Mouse (Mus musculus): Measurements from ENCODE around the gene Ess2.

The Ess2 gene

DNA sequence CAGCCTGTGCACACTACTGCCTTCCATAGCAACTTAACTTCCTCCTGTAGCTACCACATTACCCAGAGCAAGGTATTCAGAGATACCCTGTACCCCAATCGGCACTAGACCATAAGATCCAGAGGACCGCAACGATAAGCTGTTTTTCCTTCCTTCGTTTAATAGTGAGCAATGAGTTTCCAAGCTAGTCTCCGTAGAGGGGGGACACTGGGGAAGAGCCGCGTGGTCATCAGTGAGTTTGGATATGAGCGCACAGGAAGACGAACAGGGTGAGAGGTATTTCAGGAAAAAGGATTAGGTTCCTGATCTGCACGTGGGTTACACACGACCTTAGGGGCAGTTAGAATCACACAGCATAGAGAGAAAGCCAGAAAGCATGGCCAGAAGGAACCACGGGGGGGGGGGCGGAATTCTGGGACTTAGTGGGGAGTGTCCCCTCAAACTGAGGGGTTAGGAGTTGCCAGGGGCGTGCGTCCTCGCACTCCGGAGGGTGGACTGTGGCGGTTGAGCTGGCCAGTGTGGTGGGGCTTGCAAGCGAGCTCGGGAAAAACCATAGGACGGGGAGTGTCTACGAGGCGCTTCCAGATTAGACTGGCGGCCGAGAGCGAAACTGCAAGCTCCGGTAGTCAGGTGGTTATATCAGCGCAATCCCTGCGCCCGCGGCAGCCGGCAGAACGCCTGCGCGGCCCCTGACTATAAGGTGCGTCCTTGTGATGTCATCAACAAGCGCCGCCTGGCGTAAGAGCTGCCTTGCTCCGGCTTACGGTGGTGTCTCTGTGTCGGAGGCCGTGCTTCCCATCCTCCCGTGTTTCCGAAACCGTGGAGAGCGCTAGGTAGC lies 10.4 kb upstream of the Ess2 start:
- in situ Hi-C loops (cut with MboI, MseI), result no loop called here

DNA sequence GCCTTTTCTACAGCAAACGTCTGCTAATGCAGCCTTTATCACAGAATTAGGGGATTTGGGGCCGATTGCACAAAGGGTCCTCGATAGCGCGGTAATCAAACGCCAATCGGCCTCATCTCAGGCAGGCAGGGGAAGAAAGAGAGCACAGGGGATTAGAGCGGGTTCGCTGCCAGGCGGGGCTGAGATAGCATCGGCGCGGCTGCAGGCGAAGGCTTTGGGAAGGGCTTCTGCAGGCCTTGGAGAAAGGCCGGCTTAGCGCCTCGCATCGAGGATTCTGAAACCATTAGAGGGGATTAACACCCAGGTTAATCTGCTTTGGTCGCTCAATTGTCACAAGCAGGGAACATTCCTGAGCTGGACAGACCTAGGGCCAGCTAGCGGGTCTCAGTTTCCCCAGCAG lies 9.4 kb upstream of the Ess2 start:
- in situ Hi-C loops (cut with MboI, MseI), result no loop called here

DNA sequence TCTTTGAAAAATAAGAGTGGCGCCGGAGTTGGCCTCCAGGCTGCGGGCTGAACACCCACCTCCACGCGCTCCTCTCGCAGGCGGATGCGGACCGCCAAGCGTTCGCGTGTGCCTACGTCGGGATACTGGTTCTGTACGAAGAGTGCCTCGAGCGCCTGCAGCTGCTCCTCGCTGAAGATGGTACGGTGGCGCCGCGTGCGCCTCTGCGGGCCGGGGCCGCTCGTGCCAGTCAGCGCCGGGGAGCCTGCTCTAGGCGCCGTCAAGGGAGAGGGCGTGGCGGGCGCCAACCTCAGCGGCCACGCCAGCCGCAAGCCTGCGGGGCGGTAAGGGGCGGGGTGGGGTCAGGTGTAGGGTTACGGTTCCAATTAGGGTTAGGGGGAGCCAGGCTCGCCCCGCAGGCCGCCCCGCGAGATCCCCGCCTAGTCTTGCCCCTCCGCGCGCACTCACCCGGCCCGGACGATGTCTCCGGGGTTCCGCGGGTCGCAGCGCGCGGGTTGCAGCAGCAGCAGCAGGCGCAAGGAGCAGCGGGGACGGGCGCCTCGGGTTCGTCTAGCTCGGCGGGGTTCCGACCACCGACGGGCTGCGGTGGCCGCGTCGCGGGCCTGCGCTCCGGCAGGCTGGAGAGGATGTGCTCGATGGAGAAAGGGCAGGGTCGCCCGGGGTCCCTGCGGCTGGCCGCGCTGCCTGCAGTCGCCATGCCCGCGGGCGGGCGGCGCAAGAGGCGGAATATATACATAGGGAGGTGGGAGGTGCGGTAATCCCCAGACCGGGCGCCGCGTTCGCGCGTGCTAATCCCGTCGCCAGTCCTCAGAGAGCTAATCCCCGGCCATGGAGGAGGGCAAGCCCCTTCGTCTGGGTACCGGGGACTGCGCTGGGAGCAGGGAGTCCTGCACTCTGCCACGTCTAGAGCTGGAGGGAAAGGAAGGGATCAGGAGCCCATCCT lies 3.4 kb upstream of the Ess2 start, which contains the start of gene Gsc2:
Gene Gsc2 (minus strand): TSS at position 753 of the 943 bp plus-strand sequence.
- in situ Hi-C loops (cut with MboI, MseI), result loop anchor here in 1 of 2 experiments (5.0 kb wide), 1 partner anchor 707 kb away; the partner anchor contains the start of gene Rimbp3

DNA sequence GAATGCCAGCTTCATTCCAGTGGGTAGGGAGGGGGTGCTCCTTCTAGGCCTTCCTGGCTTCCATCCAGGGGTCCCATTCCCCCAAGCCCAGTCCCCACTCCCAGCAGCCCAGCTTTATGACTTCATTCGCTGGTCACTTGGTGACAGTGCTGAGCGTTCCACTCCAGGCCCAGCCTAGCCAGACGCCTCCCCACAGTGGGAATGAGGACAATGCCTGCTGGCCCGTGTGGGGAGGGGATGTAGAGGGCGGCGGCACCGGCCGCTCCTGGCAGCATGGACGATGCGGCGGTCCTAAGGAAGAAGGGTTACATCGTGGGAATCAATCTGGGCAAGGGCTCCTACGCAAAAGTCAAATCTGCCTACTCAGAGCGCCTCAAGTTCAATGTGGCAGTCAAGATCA lies 12.7 kb downstream of the Ess2 start, which contains the start of the genes Dgcr2 and Tssk2:
Gene Dgcr2 (minus strand): TSS at position 101 of the 400 bp plus-strand sequence.
Gene Tssk2 (plus strand): TSS at position 176 of the 400 bp plus-strand sequence.
- in situ Hi-C loops (cut with MboI, MseI), result no loop called here

DNA sequence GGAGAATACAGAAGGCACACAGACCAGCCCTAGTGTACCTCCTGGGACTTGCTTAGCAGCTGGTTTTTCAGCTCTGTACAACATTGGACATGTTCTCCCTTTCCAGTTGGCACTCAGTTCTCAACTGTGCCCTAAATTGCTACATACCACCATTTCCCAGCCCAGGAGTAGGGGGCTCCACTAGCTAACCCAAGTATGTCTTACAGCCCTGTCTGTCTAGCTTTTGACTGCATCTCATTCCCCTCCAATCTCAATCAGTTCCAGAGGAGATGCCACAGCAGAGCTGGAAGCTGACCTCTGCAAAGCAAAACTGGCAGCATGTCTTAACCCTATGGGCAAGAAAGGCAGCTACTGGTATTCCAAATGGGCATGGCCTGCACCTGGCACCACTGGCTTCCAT lies 15.1 kb downstream of the Ess2 start:
- in situ Hi-C loops (cut with MboI, MseI), result no loop called here

DNA sequence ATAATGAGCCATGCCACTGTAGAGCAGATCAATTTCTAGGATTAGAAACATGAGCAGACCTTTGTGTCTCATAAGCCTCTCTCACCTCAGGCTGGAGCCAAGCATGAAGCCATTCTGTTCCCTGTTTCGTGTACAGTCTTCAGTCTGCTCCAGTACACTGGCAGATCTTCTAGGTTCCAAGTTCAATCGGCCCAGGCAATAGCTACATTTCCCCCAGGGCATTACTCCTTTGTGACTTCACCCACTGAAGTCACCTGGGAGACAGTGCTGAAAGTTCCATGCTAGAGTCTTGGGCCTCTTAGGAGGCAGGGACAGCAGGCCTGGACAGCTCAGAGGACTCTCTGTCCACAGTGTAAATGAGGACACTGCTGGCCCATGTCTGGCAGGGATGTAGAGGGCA lies 17.2 kb downstream of the Ess2 start, which contains the start of gene Tssk1:
Gene Tssk1 (plus strand): TSS at position 301 of the 400 bp plus-strand sequence.
- in situ Hi-C loops (cut with MboI, MseI), result no loop called here

DNA sequence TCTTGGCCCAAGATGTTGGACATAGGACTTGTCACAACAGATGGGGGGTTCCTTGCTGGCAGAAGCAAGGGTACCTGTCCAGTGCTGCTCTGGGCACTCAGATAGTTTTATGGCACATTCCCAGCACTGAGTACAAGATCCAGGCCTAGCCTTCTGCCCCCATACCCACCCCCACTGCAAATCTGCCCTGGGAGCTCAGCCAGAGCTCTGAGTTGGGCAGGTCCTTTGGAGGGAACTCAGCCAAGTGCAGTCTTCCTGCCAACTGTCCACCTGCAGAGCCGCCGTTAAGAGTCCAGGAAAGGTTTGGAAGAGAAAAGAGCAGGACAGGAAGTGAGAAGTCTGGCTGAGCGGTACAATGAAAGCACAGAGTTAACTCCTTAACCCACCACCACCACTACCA lies 18.5 kb downstream of the Ess2 start:
- in situ Hi-C loops (cut with MboI, MseI), result no loop called here

DNA sequence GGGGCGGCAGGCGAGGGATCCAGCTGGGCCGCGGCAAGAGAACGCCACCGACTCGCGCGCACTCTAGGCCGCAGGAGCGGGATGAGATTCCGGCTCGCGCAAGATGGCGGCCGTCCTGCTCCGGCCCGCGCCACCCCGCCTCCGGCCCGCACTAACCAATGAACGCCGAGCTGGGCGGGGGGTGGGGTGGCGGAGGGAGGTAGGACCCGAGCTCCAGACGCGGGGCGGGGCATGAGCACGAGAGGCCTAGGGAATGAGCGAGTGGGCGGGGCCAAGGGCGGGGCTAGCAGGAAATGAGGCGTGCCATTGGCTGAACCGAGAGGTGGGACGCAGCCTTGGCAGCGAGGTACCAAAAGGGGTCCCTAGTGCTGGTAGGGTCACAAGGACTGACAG lies 19.6 kb downstream of the Ess2 start, which contains the start of gene Gm20518:
Gene Gm20518 (minus strand): TSS at position 105 of the 393 bp plus-strand sequence.
- in situ Hi-C loops (cut with MboI, MseI), result no loop called here

DNA sequence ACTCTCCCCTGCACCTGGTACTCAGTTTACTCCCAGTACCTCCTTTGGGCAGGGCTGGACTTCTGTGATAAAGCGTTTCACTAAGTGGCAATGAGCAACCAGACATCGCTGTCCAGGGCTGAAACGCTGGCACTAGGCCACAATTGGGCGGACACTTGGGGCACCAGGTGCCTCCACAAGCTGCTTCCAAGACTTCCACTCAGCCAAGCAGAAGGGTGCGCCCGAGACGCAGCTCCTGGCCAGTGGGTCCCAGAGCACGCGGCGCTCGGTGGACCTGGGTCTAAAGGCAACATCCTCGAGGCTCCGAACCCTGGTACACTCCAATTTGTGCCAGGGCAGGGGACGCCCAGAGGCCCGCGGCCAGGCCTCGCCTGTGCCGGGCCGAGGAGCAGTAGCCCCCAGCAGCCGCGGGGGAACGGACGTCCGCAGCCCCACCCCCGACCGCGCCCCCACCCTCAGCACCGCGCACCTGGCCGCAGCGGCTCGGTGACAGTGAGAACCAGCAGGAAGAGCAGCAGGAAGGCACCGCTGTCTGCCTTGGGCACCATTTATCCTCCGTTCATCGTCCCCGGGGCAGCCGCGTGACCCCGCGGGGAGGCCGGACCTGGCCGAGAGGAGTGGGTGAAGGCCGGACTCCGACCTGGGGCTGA lies 20.1 kb downstream of the Ess2 start:
- in situ Hi-C loops (cut with MboI, MseI), result no loop called here

DNA sequence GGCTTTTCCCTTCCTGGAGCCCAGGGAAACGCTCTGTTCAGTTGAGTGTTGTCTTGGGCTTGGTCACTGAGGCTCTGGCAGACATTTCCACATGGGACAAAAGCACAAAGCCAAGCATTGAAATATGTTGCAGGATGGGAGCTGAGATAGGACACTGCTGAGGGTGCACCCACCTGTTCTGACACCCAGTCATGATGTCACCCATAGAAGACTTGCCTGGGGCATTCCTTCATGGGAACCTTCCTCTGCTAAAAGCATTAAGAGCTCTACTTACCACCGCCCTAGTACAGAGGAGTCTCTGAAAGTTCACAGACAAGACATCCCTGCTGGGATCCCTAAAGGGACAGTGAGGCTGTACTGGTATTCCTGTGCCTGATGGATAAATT lies 20.8 kb downstream of the Ess2 start:
- in situ Hi-C loops (cut with MboI, MseI), result no loop called here

DNA sequence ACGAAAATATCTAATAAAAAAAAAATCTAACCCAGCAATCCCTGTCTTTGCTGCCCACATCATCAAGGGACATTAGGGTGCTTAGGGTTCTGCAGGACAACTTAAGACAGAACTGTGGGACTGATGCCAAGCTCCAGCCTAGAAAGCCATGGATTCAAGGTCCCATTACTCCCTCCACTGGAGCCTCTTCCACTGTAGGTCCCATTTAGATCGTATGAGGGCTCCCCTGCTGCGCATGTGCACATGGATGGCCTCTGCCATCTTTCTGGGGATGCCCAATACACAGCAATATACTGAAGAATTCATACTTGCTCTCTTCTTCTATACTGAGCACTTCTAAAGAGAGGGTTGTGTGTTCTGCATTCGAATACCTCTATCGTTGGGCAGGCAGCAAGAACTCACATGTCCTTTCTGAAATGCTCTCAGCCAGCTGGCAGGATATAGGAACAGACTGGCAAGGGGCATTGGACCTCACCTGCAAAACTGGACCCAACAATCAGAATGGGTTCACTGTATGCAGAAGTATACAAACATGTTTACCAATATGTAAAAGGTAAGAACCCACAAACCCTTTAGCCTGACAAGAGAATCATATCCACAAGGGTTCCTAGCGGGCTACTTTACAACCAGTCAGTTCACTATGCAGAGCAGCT lies 21.3 kb downstream of the Ess2 start:
- in situ Hi-C loops (cut with MboI, MseI), result no loop called here

DNA sequence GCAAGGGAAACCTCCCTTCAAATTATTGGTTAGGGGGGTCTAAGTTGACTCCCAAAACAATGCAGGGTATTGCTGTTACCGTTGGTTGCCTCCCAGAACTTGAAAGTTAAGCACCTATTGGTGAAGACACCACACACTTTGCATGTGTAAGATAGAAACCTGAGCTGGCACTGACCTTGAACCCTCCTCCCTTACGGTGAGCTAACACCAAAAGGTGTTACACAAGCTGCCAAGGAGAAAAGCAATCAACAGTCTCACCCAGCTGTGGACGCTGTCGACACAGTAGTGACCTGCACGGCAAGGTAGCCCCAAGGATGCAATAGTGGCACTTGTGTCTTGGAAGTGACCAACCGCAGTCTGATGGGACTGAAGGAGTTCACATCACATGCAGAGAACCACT lies 27.0 kb downstream of the Ess2 start:
- in situ Hi-C loops (cut with MboI, MseI), result no loop called here

DNA sequence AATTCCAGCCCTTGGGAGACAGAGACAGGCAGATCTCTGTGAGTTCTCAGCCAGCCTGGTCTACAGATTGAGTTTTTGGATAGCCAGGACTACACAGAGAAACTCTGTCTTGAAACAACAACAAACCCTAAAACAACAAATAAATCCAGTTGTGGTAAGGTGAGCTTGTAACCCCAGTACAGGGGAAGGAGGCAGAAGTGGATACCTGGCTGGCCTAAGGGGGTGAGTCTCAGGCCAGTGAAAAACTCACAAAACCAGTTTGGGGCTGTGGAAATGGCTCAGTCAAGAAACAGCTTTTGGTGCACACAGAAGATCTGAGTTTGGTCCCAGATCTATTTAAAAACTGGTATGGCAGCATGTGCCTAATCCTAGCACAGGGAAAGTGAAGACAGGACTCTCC lies 29.0 kb downstream of the Ess2 start:
- in situ Hi-C loops (cut with MboI, MseI), result no loop called here

DNA sequence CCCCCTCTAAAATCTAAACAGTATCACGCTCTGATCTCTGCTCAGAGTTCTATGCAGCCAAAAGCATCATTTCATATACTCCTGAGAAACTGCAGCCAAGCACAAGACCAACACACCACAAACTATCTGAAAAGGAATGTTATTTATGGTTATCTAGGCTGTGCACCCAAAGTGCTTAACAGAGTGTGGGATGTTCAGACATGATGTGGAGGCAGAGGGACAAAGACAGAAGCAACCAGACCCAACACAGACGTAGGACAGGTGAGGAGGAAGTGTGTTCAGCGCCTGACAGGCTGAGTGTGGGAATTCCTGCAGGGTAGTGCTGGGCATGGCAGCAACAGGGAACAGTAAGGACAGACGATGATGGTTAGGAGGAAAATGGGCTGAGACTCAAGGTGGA lies 31.6 kb downstream of the Ess2 start:
- in situ Hi-C loops (cut with MboI, MseI), result no loop called here

DNA sequence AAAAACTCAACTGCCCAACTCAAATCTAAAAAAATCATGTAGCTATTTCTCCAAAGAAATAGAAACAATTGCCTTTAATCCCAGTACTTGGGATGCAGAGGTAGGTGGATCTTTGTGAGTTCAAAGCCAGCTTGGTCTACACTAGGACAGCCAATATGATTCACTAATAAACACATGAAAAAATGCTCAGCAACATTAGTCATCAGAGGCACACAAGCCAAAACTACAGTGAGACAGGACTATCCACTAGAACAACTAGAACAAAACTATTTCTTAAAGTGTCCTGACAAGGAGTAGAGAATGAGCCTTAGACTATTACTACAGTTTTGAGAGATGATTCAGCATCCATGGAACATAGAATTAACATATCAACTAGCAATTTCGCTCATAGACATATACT lies 35.1 kb downstream of the Ess2 start:
- in situ Hi-C loops (cut with MboI, MseI), result no loop called here

DNA sequence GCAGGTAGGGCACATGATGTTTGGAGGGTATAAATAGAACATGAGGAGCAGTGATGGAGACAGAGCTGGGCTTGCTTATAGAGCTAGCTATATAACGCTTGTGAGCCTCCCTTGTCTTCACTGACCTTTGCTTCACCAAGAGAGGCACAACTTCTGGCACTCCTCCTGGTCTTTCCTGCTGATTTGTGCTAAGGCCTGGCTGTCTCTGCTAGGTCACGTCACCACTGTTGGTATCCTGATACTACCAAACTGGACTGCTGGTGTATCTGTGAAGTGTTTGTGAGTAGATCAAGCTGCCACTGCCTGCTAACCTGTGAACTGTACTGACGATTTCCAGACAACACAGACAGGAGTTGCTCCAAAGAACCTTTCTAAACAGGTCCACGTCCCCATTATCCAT lies 36.0 kb downstream of the Ess2 start:
- in situ Hi-C loops (cut with MboI, MseI), result no loop called here

DNA sequence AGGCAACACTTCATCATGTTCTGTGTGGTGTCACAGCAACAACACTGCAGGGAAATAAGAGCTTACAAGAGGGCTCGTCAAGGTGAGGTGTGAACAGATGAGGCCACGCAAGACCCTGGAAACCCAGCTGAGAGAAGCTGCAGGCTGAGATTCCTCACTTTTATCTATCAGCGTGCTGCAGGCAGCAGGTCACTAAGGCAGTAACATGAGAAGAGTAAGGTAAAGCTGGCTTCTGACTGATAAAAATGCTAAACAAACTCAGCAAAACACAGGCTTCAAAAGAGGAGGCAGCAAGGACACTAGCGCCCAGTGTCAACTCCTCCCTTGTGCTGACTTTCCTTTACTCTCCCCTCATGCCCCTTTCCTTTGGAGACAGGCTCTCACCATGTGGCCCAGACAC lies 38.2 kb downstream of the Ess2 start:
- in situ Hi-C loops (cut with MboI, MseI), result no loop called here

DNA sequence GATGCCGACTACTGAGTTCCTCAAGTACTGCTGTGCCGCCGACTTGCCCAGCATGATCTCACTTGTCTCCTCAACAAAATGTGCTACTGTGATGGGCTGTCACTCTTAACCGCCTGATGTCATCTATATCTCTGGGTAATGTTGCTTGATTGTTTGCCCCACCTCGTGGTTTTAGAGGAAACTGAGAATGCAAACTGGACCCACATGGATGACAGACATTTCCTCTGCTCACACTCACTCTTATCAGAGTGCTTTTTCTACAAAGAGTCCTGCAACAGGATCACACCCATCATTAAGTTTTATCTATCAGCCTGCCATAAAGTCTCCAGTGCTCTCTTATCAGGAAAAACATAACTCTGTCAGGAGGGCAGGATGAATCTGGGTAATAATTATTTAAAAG lies 39.9 kb downstream of the Ess2 start:
- in situ Hi-C loops (cut with MboI, MseI), result no loop called here

DNA sequence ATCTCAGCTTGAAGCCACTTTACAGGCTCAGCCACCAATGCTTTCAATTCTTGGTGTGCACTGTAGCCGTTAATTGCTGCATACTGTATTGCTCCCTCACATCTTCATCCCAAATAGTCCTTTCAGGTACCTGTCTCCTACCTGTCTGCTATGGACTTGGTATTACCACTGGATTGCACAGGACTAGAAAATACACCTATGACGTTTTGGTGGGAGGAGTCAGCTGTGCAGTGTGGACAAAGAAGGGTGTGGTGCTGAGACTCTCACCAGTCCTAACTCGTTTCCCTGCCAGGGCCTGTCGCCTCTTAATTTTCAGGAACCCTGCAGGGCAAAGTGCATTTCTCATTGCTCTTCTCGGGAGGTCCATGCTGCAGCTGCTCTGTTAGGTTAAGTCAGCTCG lies 45.4 kb downstream of the Ess2 start:
- in situ Hi-C loops (cut with MboI, MseI), result no loop called here

DNA sequence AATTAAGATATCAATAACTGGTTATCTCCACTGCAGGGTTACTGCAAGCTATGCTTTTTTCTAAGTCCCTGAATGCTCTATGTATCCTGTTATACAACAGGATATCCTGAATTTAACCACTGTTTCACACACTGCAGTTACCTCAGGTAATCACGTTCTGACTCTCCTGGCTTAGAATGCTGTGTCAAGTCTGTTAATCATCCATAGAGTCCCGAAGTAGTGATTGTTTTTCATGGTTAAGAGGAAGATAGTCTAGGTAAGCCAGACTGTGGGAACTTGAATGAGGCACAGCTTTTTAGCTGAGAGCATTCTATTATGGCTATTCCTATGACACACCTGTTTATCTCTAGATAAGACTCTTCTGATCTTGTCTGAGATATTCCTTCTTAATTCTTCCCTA lies 45.9 kb downstream of the Ess2 start:
- in situ Hi-C loops (cut with MboI, MseI), result no loop called here

DNA sequence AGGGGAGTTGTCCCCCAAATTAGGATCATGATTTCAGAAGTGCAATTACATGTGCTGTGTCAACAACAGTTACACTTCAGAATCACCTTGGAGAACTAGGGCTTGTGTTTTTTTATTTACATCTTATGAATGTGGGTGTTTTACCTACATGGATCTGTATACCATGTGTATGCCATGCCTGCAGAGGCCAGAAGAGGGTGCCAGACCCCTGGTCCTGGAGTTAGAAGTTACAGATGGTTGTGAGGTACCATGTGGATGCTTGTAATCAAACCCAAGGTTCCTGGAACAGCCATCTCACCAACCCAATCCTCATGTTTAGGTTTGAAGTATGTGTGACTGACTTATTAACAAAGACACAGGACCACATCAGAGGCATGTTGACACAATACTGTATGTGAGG lies 52.6 kb downstream of the Ess2 start:
- in situ Hi-C loops (cut with MboI, MseI), result no loop called here
